Mouse (Mus musculus): ENCODE measurements around the gene Spire2. TPM values are rescaled to one million over a fixed set of nuclear protein-coding genes. Genes with fewer than 3 reads are reported as not detected.

Spire2 gene
- polyA plus RNA-seq, 1 experiment from 2014 or later, result 0.89 TPM

DNA sequence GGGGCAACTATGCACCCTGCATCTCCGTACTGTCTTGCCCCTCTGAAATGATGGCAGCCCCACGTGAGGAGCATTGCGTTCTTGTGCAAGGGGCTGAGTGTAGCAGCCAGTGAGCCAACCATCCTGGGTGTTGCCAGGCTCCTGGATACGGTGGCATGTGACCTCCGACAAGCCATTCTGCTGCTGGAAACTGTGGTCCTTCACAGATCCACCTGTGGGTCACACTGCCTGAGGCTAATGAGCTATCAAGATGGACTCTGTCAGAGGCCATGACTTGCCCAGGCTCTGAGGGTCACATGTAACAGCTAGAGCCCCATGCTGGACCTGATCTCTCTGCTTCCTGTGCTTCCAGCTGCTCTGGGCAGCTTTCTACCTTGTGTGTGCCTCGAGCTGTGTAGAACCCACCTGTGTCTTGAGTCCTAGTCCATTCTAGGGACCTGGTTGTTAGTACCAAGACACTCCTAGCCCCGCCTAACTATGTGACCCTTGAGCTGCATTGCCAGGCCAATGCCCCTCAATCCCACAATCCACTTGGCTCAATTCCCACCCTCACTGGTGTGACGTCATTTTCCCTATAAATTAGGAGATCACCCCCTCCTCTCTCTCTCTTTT, 84.5 kb downstream of the Spire2 start:
- Histone ChIP-seq H3K36me3 (ENCODE audit: control insufficient read depth, insufficient read depth, low read length) (no peaks in the 10 kb centered on the region), H3K27ac (ENCODE audit: low read length) (no peak overlapping the region), H3K4me3 (ENCODE audit: low read length) (no peak overlapping the region), H3K9ac (ENCODE audit: low read depth, low read length) (no peak overlapping the region), H3K4me1 (ENCODE audit: control insufficient read depth, insufficient read depth, low read length) (0 out of 2 replicates have a peak, but pooled peaks cover 4% of the 10 kb centered on the region), H3K27me3 (replicated peaks; ENCODE audit: control insufficient read depth, insufficient read depth, low read length) (peaks cover 22% of the 10 kb centered on the region), H3K4me2 (ENCODE audit: low read depth, low read length) (no peak overlapping the region), H3K9me3 (ENCODE audit: control insufficient read depth, low read length) (no peaks in the 10 kb centered on the region)
- 72% methylated on average over 8 of the region's 8 CpGs for WGBS
- ATAC-seq, result no peak

Other genes starting within 250 kb of the Spire2 start
- 1,403 and 1,521 TPM in 2 replicates for gene Rpl13, start 230.4 kb upstream of the Spire2 start, polyA plus RNA-seq (2015; fragmentation: Nextera tagmentation; extraction: Ambion mirVana)
- 0.78 and 0.93 TPM in 2 replicates for gene Cpne7, start 215.3 kb upstream of the Spire2 start, polyA plus RNA-seq (2015; fragmentation: Nextera tagmentation; extraction: Ambion mirVana)
- 9.3 and 9.6 TPM in 2 replicates for gene Sult5a1, start 174.4 kb upstream of the Spire2 start, polyA plus RNA-seq (2015; fragmentation: Nextera tagmentation; extraction: Ambion mirVana)
- 7.5 and 12.6 TPM in 2 replicates for gene Dpep1, start 146.5 kb upstream of the Spire2 start, polyA plus RNA-seq (2015; fragmentation: Nextera tagmentation; extraction: Ambion mirVana)
- gene Chmp1a, start 120.0 kb upstream of the Spire2 start, polyA plus RNA-seq (2015; fragmentation: Nextera tagmentation; extraction: Ambion mirVana), result 173 and 184 TPM in 2 replicates
- 1.7 and 2.7 TPM in 2 replicates for gene Spata33, start 119.9 kb upstream of the Spire2 start, polyA plus RNA-seq (2015; fragmentation: Nextera tagmentation; extraction: Ambion mirVana)
- gene Cdk10, start 107.9 kb upstream of the Spire2 start, polyA plus RNA-seq (2015; fragmentation: Nextera tagmentation; extraction: Ambion mirVana), result 23.7 and 27.8 TPM in 2 replicates
- 6.0 TPM in 2 replicates for gene Spata2l, start 96.5 kb upstream of the Spire2 start, polyA plus RNA-seq (2015; fragmentation: Nextera tagmentation; extraction: Ambion mirVana)
- 16.5 and 19.3 TPM in 2 replicates for gene Zfp276, start 78.5 kb upstream of the Spire2 start, polyA plus RNA-seq (2015; fragmentation: Nextera tagmentation; extraction: Ambion mirVana)
- gene Vps9d1, start 78.4 kb upstream of the Spire2 start, polyA plus RNA-seq (2015; fragmentation: Nextera tagmentation; extraction: Ambion mirVana), result 16.3 and 19.3 TPM in 2 replicates
- 15.8 and 20.2 TPM in 2 replicates for gene Fanca, start 14.1 kb upstream of the Spire2 start, polyA plus RNA-seq (2015; fragmentation: Nextera tagmentation; extraction: Ambion mirVana)
- 155 and 161 TPM in 2 replicates for gene Tcf25, start 41.0 kb downstream of the Spire2 start, polyA plus RNA-seq (2015; fragmentation: Nextera tagmentation; extraction: Ambion mirVana)
- not detected in 2 replicates for gene Mc1r, start 74.4 kb downstream of the Spire2 start, polyA plus RNA-seq (2015; fragmentation: Nextera tagmentation; extraction: Ambion mirVana)
- gene Tubb3, start 78.7 kb downstream of the Spire2 start, polyA plus RNA-seq (2015; fragmentation: Nextera tagmentation; extraction: Ambion mirVana), result 45.6 and 52.6 TPM in 2 replicates
- 26.5 and 27.4 TPM in 2 replicates for gene Def8, start 90.8 kb downstream of the Spire2 start, polyA plus RNA-seq (2015; fragmentation: Nextera tagmentation; extraction: Ambion mirVana)
- gene Afg3l1, start 145.2 kb downstream of the Spire2 start, polyA plus RNA-seq (2015; fragmentation: Nextera tagmentation; extraction: Ambion mirVana), result 45.3 and 48.7 TPM in 2 replicates
- 2.6 and 2.8 TPM in 2 replicates for gene Dbndd1, start 182.8 kb downstream of the Spire2 start, polyA plus RNA-seq (2015; fragmentation: Nextera tagmentation; extraction: Ambion mirVana)
- gene Gas8, start 186.1 kb downstream of the Spire2 start, polyA plus RNA-seq (2015; fragmentation: Nextera tagmentation; extraction: Ambion mirVana), result 20.0 and 20.5 TPM in 2 replicates

All from intestine, embryonic 16.5 days (tissue).